Mouse (Mus musculus): ENCODE data around the gene Fabp1.

- TF ChIP-seq FLI1 (IDR thresholded peaks at IDR 0.05; ENCODE audit: low read length) = no peak
- no peak for TF ChIP-seq GATA1 (IDR thresholded peaks at IDR 0.05; ENCODE audit: borderline replicate concordance, low read length)
Observed at GRCm38 (mm10) chr6:71196107-71196506, 3.5 kb upstream of the Fabp1 start.

Measured in megakaryocyte, embryonic 14.5 days (primary cell).